Mouse (Mus musculus) forebrain, postnatal 0 days (tissue): ENCODE results near the gene Olfr155. TPM values are rescaled to one million over a fixed set of nuclear protein-coding genes. Genes with fewer than 3 reads are reported as not detected.

Source experiments
- ATAC-seq: fragments of 200-750 bp; cut with Nextera tagmentation; 2 replicates; pipeline ENCODE4 v1.8.0; 2017; ENCODE audit warnings: mild to moderate bottlenecking, moderate library complexity
- DNase-seq: peaks from one replicate; pipeline ENCODE4 v3.0.0-alpha.2; 2015
- H3K27ac ChIP-seq: fragments of 300-500 bp; sonication (generic); 2 replicates; pipeline ENCODE4 v1.5.1; 2014; ENCODE audit warnings: low read depth, mild to moderate bottlenecking, antibody characterized with exemption, low read length, moderate library complexity, mixed read lengths
- H3K27me3 ChIP-seq: fragments of 300-500 bp; sonication (generic); 2 replicates; pipeline ENCODE4 v1.6.1; 2014; ENCODE audit warnings: mild to moderate bottlenecking, low read length, mixed read lengths; ENCODE audit not compliant: insufficient read depth
- H3K36me3 ChIP-seq: fragments of 300-500 bp; sonication (generic); 2 replicates; pipeline ENCODE4 v1.6.1; 2014; ENCODE audit warnings: mild to moderate bottlenecking, moderate library complexity; ENCODE audit not compliant: insufficient read depth
- H3K4me1 ChIP-seq: fragments of 300-500 bp; sonication (generic); 2 replicates; pipeline ENCODE4 v1.6.1; 2014; ENCODE audit warnings: antibody characterized with exemption; ENCODE audit not compliant: insufficient read depth
- H3K4me2 ChIP-seq: fragments of 300-500 bp; sonication (generic); 2 replicates; pipeline ENCODE4 v1.6.1; 2014; ENCODE audit warnings: low read depth, mild to moderate bottlenecking, moderate library complexity
- H3K4me3 ChIP-seq: fragments of 300-500 bp; sonication (generic); 2 replicates; pipeline ENCODE4 v1.5.1; 2014; ENCODE audit warnings: low read depth, low read length, mixed read lengths
- H3K9ac ChIP-seq: fragments of 300-500 bp; sonication (generic); 2 replicates; pipeline ENCODE4 v1.6.1; 2014; ENCODE audit warnings: mild to moderate bottlenecking
- H3K9me3 ChIP-seq: fragments of 300-500 bp; sonication (generic); 2 replicates; pipeline ENCODE4 v1.6.1; 2016; ENCODE audit warnings: low read length
- CTCF ChIP-seq: sonication (generic); IDR thresholded peaks from 2 replicates; pipeline ENCODE4 v1.5.1; 2016; ENCODE audit warnings: antibody characterized with exemption, control low read depth, low read depth
- WGBS: fragments of 180-500 bp; shearing (Covaris S2); extraction: QIAGEN DNeasy Blood & Tissue Kit; methylation state at CpG from one replicate; pipeline ENCODE4 v1.1.7; 2014; 5-methylcytosine and 5-hydroxymethylcytosine counted together
- polyA plus RNA-seq: library from polyadenylated mRNA; unstranded; fragments of >200 nt; fragmentation: Nextera tagmentation; extraction: Ambion mirVana; gene quantifications from 2 replicates; pipeline ENCODE4 v1.2.1, GENCODE M21; 2015
- total RNA-seq: library from RNA; depleted of rRNA; stranded (reverse); fragments of >200 nt; gene quantifications from 2 replicates; pipeline ENCODE4 v1.2.3, GENCODE M21; 2014; rRNA removed

The Olfr155 gene
- total and polyA plus RNA-seq, 2 experiments from 2014 or later = not detected

DNA sequence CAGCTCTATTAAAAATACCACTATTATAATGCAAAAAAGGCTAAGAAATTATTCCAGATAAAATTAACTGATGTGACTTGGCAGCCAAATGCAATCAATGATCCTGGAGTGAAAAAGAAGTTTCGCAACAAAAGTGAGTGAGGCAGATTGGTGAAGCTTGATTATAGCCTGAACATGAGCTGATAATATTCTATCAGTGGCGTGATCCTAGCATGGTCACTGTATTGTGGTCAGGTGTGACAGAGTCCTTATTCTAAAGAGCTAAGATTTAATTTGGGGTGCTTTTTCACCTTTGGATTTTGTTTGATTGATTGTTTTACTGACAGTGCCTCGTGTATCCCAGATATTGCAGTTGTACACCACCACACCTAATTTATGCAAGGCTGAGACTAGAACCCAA lies 39.9 kb downstream of the Olfr155 start:
- no peak overlapping the region for H3K4me3 ChIP-seq
- DNase-seq (no peak), ATAC-seq (no peak)
- no peaks in the 10 kb centered on the region for H3K36me3 ChIP-seq
- no peaks in the 10 kb centered on the region for H3K9me3 ChIP-seq
- TF ChIP-seq CTCF = no peak
- no peak overlapping the region for H3K27ac ChIP-seq
- H3K9ac ChIP-seq = no peak overlapping the region
- H3K4me1 ChIP-seq = no peaks in the 10 kb centered on the region
- no peaks in the 10 kb centered on the region for H3K27me3 ChIP-seq
- WGBS = 84% methylated on average over 3 of the region's 3 CpGs
- H3K4me2 ChIP-seq = no peak overlapping the region

DNA sequence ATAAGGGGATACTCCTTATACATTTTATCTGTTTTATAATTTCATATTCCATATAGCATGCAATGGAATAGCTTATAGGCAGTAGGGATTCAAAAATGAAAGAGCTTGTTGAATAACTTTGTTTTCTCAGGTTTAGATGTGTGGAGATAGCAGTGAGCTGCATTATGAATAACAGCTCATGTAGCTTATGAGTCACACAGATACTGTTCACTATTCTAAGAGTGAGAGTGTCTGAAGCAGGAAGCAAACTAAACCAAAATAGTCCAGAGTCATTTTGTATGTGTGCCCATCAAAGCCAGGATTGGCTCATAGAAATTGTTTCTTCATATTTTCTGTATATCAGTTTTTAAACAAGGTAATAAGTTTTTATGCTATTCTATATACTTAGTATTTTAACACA lies 45.8 kb downstream of the Olfr155 start:
- ATAC-seq (no peak), DNase-seq (no peak)
- Histone ChIP-seq H3K36me3 (peaks cover 7% of the 10 kb centered on the region; the same call in 1 of the 2 replicates), H3K4me3 (no peak overlapping the region), H3K27me3 (no peaks in the 10 kb centered on the region), H3K9ac (no peak overlapping the region), H3K4me2 (no peak overlapping the region), H3K27ac (no peak overlapping the region), H3K9me3 (no peaks in the 10 kb centered on the region), H3K4me1 (no peaks in the 10 kb centered on the region)
- TF ChIP-seq CTCF = no peak

DNA sequence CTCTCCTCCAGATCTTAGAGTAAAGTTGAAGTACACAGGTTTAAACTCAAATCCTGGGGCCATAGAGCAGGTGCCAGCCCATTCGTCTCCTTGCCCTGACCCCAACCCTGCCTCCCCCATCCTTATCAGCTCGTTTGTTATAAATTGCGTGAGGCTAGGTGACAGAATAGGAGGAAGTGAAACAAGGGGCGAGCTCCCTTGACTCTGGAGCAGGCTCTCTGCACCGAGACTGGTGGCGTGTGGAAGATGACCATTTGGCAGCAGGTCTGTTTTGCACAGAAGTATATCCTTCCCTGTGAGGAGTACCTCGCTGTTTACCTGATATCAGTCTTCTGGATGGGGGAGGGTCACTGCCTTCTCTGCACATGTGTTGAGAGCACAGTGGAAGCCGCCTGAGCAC lies 47.8 kb downstream of the Olfr155 start:
- TF ChIP-seq CTCF = no peak
- no peaks in the 10 kb centered on the region for H3K9me3 ChIP-seq
- no peak overlapping the region for H3K9ac ChIP-seq
- no peaks in the 10 kb centered on the region for H3K4me1 ChIP-seq
- no peak overlapping the region for H3K27ac ChIP-seq
- 74% methylated on average over 8 of the region's 8 CpGs for WGBS
- no peaks in the 10 kb centered on the region for H3K27me3 ChIP-seq
- peaks cover 7% of the 10 kb centered on the region; the same call in 1 of the 2 replicates for H3K36me3 ChIP-seq
- no peak for DNase-seq
- no peak for ATAC-seq
- H3K4me3 ChIP-seq = no peak overlapping the region
- no peak overlapping the region for H3K4me2 ChIP-seq

DNA sequence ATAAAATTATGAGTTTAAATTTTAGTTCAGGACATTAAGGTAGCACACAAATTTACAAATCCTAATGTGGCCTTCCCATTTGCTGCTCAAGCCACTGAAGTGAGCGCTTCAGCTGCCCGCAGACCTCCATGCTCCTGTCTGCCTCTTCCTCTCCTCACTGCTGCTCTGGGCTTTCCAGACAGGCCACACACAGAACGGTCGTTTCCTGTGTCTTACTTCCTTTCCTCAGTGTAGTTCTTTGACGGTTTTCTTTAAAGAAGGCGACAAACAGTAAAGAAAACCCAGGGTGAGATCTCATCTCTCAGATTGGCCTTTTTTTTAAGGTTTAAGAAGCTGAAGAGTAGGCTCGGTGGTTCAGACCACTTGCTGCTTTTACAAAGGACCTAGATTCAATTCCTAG lies 52.3 kb downstream of the Olfr155 start:
- Histone ChIP-seq H3K9ac (no peak overlapping the region), H3K36me3 (peaks cover 3% of the 10 kb centered on the region; the same call in 1 of the 2 replicates), H3K4me1 (no peaks in the 10 kb centered on the region), H3K27ac (no peak overlapping the region), H3K9me3 (no peaks in the 10 kb centered on the region), H3K27me3 (no peaks in the 10 kb centered on the region), H3K4me3 (no peak overlapping the region), H3K4me2 (no peak overlapping the region)
- TF ChIP-seq CTCF = no peak
- WGBS = 79% methylated on average over 7 of the region's 7 CpGs
- DNase-seq = no peak
- ATAC-seq = no peak

DNA sequence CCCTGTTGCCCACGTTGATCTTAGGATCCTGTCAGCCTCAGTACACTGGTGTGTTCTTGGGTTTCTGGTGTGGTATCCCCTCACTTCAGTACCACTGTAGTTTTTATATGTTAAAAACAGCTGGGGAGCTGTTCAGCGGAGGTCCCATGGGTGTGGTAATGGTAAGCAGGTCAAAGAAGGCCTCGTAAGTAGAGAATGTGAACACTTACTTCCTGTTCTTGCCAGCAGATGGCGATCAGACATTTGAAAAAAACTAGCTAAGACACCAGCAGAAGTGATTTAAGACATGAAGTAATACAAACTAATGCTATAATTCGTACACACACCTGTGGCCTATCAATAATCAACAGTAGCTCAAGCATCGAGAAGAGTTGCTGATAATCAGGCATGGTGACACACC lies 55.1 kb downstream of the Olfr155 start:
- TF ChIP-seq CTCF = peak; percentile 72
- H3K27ac ChIP-seq = no peak overlapping the region
- ATAC-seq = no peak; the same call in 1 of the 2 replicates
- no peaks in the 10 kb centered on the region for H3K27me3 ChIP-seq
- H3K9ac ChIP-seq = no peak overlapping the region
- 31% methylated on average over 6 of the region's 6 CpGs for WGBS
- H3K4me3 ChIP-seq = no peak overlapping the region
- no peaks in the 10 kb centered on the region for H3K4me1 ChIP-seq
- H3K36me3 ChIP-seq = 0 out of 2 replicates have a peak, but pooled peaks cover 7% of the 10 kb centered on the region
- no peaks in the 10 kb centered on the region for H3K9me3 ChIP-seq
- peak; percentile 78 for DNase-seq
- no peak overlapping the region for H3K4me2 ChIP-seq

Other genes with a start within 250 kb of the Olfr155 start
- 28.2 and 35.3 TPM in 2 replicates for gene Npr2, start 219.6 kb upstream of the Olfr155 start, total RNA-seq
- 7.9 and 9.1 TPM in 2 replicates for gene Npr2, start 219.6 kb upstream of the Olfr155 start, polyA plus RNA-seq
- 5.8 and 6.1 TPM in 2 replicates for gene Spag8, start 198.0 kb upstream of the Olfr155 start, total RNA-seq
- 6.0 and 9.1 TPM in 2 replicates for gene Spag8, start 198.0 kb upstream of the Olfr155 start, polyA plus RNA-seq
- 53.6 and 61.9 TPM in 2 replicates for gene Hint2, start 195.1 kb upstream of the Olfr155 start, total RNA-seq
- 80.0 and 101 TPM in 2 replicates for gene Hint2, start 195.1 kb upstream of the Olfr155 start, polyA plus RNA-seq
- gene Tmem8b, start 182.6 kb upstream of the Olfr155 start, total RNA-seq = 21.3 and 27.4 TPM in 2 replicates
- 8.2 and 14.1 TPM in 2 replicates for gene Tmem8b, start 182.6 kb upstream of the Olfr155 start, polyA plus RNA-seq
- gene Fam221b, start 182.4 kb upstream of the Olfr155 start, total RNA-seq = 0.08 TPM in 1 of 2 replicates, not detected in the other
- gene Fam221b, start 182.4 kb upstream of the Olfr155 start, polyA plus RNA-seq = 1.6 TPM in 2 replicates
- not detected in 2 replicates for gene Olfr70, start 150.8 kb upstream of the Olfr155 start, total RNA-seq
- gene Olfr70, start 150.8 kb upstream of the Olfr155 start, polyA plus RNA-seq = not detected in 2 replicates
- gene Olfr71, start 141.3 kb upstream of the Olfr155 start, total RNA-seq = not detected in 2 replicates
- gene Olfr71, start 141.3 kb upstream of the Olfr155 start, polyA plus RNA-seq = not detected in 2 replicates
- gene Hrct1, start 124.4 kb upstream of the Olfr155 start, total RNA-seq = 1.7 TPM in 1 of 2 replicates, not detected in the other
- gene Hrct1, start 124.4 kb upstream of the Olfr155 start, polyA plus RNA-seq = 0.75 and 1.0 TPM in 2 replicates
- gene Spaar, start 121.5 kb upstream of the Olfr155 start, total RNA-seq = 0.29 and 0.31 TPM in 2 replicates
- 0.25 TPM in 2 replicates for gene Spaar, start 121.5 kb upstream of the Olfr155 start, polyA plus RNA-seq
- gene Olfr159, start 80.6 kb upstream of the Olfr155 start, total RNA-seq = not detected in 2 replicates
- not detected in 2 replicates for gene Olfr159, start 80.6 kb upstream of the Olfr155 start, polyA plus RNA-seq
- not detected in 2 replicates for gene Olfr156, start 27.7 kb upstream of the Olfr155 start, total RNA-seq
- gene Olfr156, start 27.7 kb upstream of the Olfr155 start, polyA plus RNA-seq = not detected in 2 replicates
- not detected in 2 replicates for gene Olfr157, start 11.4 kb upstream of the Olfr155 start, total RNA-seq
- not detected in 2 replicates for gene Olfr157, start 11.4 kb upstream of the Olfr155 start, polyA plus RNA-seq
- gene Reck, start 24.0 kb downstream of the Olfr155 start, total RNA-seq = 3.5 and 6.5 TPM in 2 replicates
- gene Reck, start 24.0 kb downstream of the Olfr155 start, polyA plus RNA-seq = 2.2 and 2.8 TPM in 2 replicates
- 25.4 and 25.5 TPM in 2 replicates for gene Glipr2, start 105.8 kb downstream of the Olfr155 start, total RNA-seq
- gene Glipr2, start 105.8 kb downstream of the Olfr155 start, polyA plus RNA-seq = 22.2 and 22.6 TPM in 2 replicates
- gene Ccin, start 131.9 kb downstream of the Olfr155 start, total RNA-seq = 0.19 and 0.46 TPM in 2 replicates
- gene Ccin, start 131.9 kb downstream of the Olfr155 start, polyA plus RNA-seq = 0.08 TPM in 1 of 2 replicates, not detected in the other
- gene Clta, start 152.9 kb downstream of the Olfr155 start, total RNA-seq = 579 and 718 TPM in 2 replicates
- 377 and 380 TPM in 2 replicates for gene Clta, start 152.9 kb downstream of the Olfr155 start, polyA plus RNA-seq
- 34.2 and 36.5 TPM in 2 replicates for gene Gne, start 232.6 kb downstream of the Olfr155 start, total RNA-seq
- gene Gne, start 232.6 kb downstream of the Olfr155 start, polyA plus RNA-seq = 22.1 and 25.2 TPM in 2 replicates